Mouse (Mus musculus): Measurements from ENCODE around the gene Xndc1.
A peak's percentile ranks its signal among the peaks of the same experiment; 100 is the strongest.

The Xndc1 gene

GRCm38 (mm10) chr7:102081784-102082183, 16.5 kb downstream of the Xndc1 start:
- no peak for DNase-seq (ENCODE audit: low read depth, low spot score)

DNA sequence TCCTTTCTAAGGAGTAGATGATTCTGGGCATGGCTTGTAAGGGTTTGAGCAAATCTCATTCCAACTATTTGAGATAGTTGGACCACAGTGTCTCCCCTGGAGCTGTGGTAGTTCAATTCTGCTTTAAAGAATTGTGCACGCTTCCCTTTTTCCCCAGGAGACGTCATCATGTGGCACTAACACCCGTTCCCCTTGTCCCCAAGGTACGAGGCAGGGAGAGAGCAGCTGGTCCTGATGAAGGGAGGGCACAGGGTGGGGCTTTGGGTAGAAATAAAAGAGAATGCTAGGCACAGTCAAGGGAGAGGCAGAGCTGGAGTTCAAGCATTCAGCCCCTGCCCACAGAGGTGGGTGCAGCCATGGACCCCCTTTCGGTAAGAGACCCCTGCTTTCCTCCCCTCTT, 17.5 kb downstream of the Xndc1 start, which contains the start of gene Trpc2:
Gene Trpc2 (plus strand): TSS at position 301 of the 400 bp plus-strand sequence.
- no peak for DNase-seq (ENCODE audit: low read depth, low spot score)

- DNase-seq (ENCODE audit: low read depth, low spot score) = no peak
These were observed 18.9 kb downstream of the Xndc1 start for GRCm38 (mm10) chr7:102084041-102084696.

DNA sequence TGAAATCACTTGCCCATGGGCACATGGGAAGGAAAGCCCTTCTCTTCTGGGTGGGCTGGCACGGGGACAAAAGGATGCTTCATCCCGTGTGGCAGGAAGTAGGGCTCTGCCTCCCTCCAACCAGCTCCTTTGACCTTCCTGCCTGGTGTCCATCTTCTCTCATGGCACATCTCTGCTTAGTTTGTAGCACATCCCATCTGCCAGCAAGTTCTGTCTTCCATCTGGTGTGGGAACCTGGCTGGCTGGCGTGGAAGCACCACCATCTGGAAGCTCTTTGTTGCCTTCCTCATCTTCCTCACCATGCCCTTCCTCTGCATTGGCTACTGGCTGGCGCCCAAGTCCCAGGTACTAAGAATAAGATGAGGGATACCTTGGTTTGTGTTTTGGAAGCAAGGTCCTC, 22.0 kb downstream of the Xndc1 start:
- no peak for DNase-seq (ENCODE audit: low read depth, low spot score)

DNA sequence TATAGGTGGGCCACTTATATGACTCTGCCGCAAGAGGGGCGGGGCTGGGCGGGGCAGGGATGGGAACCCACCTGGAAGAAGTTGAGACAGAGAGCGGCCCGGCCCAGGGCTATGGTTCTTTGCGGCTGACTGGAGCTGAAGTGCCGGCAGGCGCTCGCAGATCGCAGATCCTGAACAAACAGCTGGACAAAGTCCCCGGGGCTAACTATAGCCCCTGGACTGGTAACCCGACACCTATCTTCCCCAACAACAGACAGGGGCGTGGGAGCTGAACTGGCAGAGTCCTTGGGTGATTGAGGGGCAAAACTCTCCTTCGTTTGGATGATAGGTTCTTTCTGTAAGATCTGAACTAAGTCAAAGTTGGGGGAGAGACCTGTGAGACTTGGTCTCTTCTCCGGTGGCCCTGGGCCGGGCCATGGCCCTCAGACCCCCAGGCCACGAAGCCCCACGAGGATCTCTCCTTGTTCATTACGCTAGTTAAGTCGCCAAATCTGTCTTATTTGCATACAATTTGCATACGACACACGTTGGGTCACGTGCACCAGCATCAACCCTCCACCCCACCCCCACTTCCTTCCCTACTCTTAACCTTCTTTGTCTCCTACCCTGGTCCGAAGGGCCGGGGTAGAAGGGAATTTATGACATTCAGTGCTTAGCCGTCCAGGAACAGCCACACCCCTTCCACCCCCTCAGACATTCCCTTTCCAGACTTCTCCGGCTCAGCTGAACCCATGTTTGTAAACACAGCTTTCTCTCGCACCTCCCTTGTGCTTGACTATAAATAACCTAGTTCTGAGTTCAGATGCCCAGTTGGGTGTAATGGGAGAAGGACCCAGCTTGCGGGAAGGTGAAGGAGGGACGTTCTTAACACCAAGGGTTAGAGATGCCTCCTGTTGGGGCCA, 34.7 kb downstream of the Xndc1 start:
- DNase-seq (ENCODE audit: low read depth, low spot score) = peak; percentile 63

DNA sequence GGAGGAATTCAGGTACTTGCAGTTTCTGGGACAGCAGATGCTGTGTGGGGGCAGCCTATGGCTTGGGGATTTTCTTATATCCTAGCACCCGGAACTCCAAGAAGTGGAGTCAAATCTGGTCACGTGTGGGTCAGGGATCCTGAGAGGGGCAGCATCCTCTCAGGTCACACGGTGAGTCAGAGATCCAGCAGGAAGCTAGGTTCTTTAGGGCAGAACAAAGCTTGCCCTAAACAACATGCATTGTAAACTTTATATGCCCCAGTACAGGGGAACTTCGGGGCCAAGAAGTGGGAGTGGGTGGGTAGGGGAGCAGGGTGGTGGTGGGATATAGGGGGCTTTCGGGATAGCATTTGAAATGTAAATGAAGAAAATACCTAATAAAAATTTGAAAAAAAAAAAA, 35.6 kb downstream of the Xndc1 start:
- no peak for DNase-seq (ENCODE audit: low read depth, low spot score)

GRCm38 (mm10) chr7:102101487-102101886, 36.2 kb downstream of the Xndc1 start, which contains the start of gene Art1:
Gene Art1 (plus strand): TSS chr7:102101743.
- DNase-seq (ENCODE audit: low read depth, low spot score) = no peak

DNA sequence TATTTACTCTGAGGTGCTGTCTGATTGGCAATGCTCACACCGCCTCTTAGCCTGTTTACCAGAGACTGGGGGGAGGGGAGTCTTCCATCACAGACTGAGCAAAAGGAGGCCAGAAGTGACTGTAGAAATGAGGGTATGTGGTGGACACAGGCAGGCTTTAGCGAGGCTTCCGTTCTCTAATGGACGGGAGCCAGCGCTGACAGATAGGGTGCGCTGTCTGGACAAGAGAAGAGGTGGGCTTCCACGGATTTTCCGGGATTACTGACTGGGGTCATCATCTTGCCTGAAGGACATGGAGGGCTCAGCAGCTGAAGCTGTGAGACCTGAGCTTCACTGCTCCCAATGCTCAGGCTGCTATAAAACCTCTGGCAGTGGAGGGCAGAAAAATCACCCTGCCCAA, 36.9 kb downstream of the Xndc1 start:
- no peak for DNase-seq (ENCODE audit: low read depth, low spot score)

DNA sequence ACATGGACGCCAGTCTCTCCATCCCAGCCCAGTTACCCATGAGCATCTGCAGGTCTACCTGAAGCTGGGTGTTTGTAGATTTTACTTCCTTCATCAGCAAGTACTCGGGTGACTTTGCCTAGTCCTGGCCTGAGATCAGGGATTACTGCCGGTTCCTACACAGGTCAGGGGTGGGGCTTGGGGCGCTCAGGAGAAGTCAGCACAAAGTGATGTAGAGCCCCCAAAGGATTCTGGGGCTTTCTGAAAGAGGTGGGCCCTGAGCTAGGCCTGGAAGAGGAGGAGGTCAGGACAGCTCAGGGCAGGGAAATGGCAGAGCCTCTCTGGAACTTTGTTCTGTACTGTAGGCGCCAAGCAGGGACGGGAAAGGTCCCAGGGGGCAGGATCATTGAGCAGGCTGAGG, 37.4 kb downstream of the Xndc1 start:
- DNase-seq (ENCODE audit: low read depth, low spot score) = no peak

- DNase-seq (ENCODE audit: low read depth, low spot score) = no peak
These were observed 38.2 kb downstream of the Xndc1 start for GRCm38 (mm10) chr7:102103555-102103954.

GRCm38 (mm10) chr7:102104126-102104525, 38.8 kb downstream of the Xndc1 start:
- DNase-seq (ENCODE audit: low read depth, low spot score) = no peak

DNA sequence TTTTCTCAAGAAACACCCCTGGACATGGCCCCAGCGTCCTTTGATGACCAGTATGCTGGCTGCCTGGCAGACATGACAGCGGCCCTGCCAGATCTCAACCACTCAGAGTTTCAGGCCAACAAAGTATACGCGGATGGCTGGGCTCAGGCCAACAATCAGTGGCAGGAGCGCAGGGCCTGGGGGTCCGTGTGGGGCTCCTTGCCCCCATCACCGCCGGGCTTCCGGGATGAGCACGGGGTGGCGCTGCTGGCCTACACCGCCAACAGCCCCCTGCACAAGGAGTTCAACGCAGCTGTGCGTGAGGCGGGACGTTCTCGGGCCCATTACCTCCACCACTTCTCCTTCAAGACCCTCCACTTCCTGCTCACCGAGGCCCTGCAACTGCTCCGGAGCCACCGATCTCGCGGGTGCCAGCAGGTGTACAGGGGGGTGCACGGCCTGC, 41.4 kb downstream of the Xndc1 start:
- no peak for DNase-seq (ENCODE audit: low read depth, low spot score)

DNA sequence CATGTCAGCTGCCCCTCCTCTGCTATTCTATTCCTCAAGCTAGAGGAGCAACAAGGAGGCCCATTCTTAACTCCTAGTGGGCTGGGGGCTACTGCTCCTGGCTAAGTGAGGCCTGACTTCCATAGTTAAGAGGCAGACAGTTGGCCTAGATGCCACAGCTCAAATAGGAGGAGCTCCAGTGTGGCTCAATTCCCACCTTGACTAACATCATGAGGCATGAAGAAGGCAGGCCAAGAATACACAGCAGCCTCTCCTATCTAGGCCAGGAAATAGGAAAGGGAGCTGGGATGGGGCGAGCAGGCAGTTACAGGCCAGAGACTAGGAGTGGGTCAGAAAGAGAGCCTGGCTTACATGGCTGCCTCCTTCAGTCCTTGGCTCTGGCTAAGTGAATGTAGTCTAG, 42.9 kb downstream of the Xndc1 start:
- DNase-seq (ENCODE audit: low read depth, low spot score) = no peak

- no peak for DNase-seq (ENCODE audit: low read depth, low spot score)
These were observed 43.9 kb downstream of the Xndc1 start, which contains the start of gene Art5 for GRCm38 (mm10) chr7:102109171-102109570. Gene Art5 (minus strand): TSS chr7:102109489.

DNA sequence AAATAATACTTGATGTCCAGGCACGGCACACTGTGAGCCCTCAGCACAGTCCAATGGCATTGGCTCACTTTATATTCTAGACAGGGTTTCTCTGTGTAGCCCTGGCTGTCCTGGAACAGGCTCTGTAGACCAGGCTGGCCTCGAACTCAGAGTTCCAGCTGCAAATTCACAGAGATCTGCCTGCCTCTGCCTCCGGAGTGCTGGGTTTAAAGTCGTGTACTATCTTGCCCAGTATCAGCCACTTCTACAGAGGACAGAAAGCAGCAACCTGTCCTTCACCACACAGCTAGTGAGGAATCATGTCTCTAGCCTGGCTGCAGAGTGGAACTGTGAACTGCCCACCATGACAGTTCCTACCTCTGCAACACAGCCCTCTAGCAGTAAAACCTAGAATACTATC, 44.4 kb downstream of the Xndc1 start:
- no peak for DNase-seq (ENCODE audit: low read depth, low spot score)

DNA sequence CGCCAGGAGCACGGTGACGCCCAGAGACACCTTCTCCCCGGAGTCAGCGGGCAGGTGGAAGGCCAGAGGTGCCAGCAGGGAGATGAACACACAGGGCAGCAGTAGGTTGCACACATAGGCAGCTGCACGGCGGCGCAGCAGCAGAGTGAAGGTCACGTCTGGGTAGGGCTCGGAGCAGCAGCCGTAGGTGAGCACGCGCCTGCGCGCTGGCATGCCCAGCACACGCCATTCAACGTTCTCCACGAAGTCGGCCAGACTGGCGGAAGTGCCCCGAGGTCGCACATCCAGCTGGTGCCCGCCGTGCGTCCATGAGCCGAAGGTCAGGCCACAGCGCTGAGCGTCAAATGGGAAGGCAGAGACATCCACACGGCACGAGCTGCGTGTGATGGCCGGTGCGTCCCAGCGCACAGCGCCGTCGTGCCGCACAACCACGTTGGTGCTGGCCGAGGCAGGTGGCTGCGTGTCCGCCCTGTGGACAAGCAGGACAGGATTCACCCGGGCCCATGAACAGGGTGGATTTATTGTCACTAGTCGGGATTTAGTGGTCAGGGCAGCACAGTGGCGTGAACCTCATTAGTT, 47.9 kb downstream of the Xndc1 start:
- no peak for DNase-seq (ENCODE audit: low read depth, low spot score)

GRCm38 (mm10) chr7:102116579-102117331, 51.4 kb downstream of the Xndc1 start, which contains the start of gene Chrna10:
Gene Chrna10 (minus strand): TSS chr7:102116828.
- DNase-seq (ENCODE audit: low read depth, low spot score) = no peak

DNA sequence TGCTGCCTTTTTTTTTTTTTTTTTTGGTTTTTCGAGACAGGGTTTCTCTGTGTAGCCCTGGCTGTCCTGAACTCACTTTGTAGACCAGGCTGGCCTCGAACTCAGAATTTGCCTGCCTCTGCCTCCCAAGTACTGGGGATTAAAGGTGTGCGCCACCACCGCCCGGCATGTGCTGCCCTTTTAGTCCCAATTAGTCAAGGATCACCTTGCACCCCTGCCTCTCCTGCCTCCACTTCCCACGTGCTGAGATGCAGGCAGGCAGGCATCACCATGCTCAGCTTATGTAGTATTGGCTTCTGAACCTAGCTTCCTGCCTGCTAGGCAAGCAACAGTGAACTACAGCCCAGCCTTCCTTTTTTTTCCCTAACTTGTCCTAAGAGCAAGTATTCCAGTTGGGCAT, 52.1 kb downstream of the Xndc1 start:
- DNase-seq (ENCODE audit: low read depth, low spot score) = no peak

GRCm38 (mm10) chr7:102120326-102120725, 55.0 kb downstream of the Xndc1 start:
- DNase-seq (ENCODE audit: low read depth, low spot score) = no peak

DNA sequence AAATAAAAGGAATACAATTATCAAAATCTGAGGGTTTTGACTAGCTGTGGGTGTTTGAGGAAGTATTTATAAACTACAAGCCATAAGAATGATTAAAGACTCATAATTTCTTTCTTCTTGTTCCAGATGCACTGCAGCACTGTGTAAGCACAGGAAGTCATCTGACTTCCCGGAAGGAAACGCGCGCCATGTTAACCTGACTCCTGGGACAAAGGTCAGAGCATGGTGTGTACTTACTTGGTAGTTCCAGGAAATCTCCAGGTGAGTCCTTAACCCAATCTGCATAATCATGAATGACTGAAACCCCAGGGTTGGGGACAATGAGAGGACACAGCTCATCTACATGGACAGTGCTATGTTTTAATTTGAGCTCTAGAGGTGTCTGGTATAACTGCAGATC, 67.1 kb downstream of the Xndc1 start:
- no peak for DNase-seq (ENCODE audit: low read depth, low spot score)

All from WW6 (cell line).